Mouse (Mus musculus): Measurements from ENCODE around the gene Vmn1r32.

Vmn1r32 gene

GRCm38 (mm10) chr6:66559996-66560395, at the start of gene Vmn1r32:
Gene Vmn1r32 (minus strand): TSS chr6:66560096.
- DNase-seq (ENCODE audit: low read depth), result no peak

DNA sequence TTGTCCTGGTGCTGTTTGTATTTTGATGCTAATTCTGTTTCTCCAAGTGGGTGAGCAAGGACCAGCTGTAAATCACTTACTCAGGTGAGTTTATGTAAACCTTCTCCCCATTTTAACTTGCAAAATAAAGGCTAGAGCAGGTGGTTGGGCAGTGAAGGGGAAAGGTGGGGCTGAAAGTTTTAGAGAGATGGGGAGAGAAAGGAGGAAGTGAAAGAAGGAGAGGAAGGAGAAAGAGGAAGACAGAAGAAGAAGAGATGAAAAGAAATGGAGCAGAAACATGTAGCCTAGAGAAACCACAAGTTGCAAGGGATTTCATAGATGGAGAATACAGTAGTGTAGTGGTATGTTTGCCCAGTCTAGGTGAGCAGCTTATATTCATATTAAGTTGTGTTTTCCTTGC, 35.9 kb upstream of the Vmn1r32 start:
- DNase-seq (ENCODE audit: low read depth), result no peak

DNA sequence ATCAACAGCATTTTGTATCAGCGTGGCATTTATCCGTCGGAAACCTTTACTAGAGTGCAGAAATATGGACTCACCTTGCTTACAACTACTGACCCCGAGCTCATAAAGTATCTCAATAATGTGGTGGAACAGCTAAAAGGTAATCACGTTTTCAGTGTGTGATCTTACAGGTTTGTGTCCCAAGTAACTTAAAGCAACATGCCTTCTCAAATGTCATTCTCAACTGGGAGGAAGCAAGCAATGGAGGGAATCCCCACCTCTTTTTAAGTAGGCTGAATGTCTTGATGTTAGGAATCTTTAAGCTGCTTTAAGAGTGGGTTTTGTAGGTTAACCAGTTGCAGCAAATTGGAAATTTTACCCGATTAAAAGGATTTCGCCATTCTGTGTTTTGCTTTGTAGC, 23.9 kb downstream of the Vmn1r32 start:
- no peak for DNase-seq (ENCODE audit: low read depth)

DNA sequence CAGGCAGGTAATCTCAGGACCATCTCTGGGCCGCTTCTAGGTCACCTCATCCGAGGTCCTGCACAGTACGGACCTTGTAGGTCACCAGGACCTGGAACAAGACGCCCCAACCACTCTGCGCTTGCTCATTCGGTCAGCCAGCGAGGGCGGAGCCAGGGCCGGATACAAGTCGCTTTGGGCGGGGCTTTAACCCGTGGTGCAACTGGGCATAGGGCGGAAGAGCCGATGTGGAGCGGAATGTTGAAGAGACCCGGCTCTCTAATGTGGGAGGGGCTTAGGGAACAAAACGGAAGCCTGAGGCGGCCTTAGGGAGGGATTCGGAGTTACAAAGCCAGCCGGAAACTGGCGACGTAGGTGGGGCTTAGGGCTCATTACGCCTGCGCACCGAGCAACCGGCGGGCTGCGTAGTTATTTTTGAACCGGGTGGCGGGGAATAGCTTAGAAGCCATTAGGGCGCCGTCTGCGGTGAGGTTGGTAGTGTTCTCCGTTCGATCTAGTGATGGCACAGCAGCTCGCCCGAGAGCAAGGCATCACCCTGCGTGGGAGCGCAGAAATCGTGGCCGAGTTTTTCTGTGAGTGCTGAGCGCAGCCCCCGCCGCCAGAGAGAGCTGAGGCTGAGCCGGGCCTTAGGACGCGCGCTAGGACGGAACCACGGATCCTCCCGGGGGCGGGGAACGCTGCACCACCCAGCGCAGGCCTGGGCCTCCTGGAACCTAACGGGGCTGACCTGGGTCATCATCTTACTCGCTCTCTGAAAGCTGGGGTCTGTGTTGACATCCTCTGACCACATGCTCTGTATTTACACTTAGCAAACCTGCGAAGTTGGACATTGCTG, 24.7 kb downstream of the Vmn1r32 start, which contains the start of gene Mad2l1:
Gene Mad2l1 (plus strand): TSS at position 363 of the 835 bp plus-strand sequence.
- DNase-seq (ENCODE audit: low read depth), result peak; percentile 99

- no peak for DNase-seq (ENCODE audit: low read depth)
Measured at GRCm38 (mm10) chr6:66534366-66534941, 25.4 kb downstream of the Vmn1r32 start.

- DNase-seq (ENCODE audit: low read depth), result peak; percentile 84
Measured at GRCm38 (mm10) chr6:66533241-66533640, 26.7 kb downstream of the Vmn1r32 start.

DNA sequence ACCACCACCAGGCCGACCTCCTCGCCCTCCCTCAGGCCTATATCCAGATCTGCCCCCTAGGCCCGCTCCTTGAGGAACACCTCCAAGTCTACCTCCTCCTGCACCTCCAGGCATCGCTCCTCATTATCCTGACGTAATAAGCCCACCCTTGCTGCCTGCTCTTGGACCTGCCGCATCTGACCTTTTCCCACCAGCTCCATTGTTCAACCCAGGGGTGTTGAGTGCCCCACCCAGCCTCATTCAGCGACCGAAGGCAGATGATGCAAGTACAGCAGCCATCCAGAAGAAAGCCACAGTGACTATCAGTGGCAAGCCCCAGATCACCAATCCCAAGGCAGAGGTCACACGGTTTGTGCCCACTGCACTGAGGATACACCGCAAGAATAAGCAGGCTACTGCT, 31.5 kb downstream of the Vmn1r32 start:
- DNase-seq (ENCODE audit: low read depth), result no peak

DNA sequence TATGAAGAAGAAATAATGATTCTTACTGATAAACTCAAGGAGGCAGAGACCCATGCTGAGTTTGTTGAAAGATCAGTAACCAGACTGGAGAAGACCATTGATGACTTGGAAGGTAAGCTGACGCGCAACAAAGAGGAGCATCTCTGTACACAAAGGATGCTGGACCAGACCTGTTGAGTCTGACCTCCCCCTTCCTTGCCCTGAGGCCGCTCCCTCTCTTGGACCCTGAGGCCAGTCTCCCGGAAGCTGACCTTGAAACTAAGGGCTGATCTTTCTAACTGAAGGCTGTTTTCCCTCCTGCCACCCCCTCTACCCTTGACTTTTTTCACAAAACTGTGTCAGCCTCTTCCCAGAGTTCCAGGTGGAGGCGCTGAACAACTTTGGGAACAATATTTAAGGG, 43.5 kb downstream of the Vmn1r32 start:
- no peak for DNase-seq (ENCODE audit: low read depth)

Measured in induced T-regulatory cell, adult 2 months (primary cell).